Mouse (Mus musculus) heart, adult 11 months (tissue): Measurements from ENCODE around the gene Bcl2a1c.
A peak's percentile ranks its signal among the peaks of the same experiment; 100 is the strongest.
"Not testable (repeated sequence)": the region's sequence is repeated elsewhere in the genome, so short reads cannot be mapped to it uniquely, and the experiment has no call there.

Experiments used
- DNase-seq: peaks from one replicate; pipeline ENCODE4 v3.0.0; 2022

Bcl2a1c gene

DNA sequence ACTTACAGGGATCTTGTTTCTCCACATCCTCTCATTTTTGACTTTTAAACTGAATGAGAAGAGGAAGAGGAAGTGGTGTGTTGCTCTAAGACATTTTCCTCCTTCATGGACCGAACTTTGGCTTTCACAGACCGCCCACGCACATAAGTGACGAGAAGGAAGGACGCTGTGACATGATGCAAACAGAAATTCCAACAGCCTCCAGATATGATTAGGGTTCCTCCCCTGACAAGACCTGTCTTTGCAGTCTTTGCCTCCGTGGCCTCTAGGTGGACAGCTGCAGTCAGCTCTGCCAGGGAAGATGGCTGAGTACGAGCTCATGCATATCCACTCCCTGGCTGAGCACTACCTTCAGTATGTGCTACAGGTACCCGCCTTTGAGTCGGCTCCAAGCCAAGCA lies at the start of gene Bcl2a1c:
Bcl2a1c (plus strand) TSS at position 281 of the 400 bp plus-strand sequence.
- DNase-seq, result not testable (repeated sequence)

DNA sequence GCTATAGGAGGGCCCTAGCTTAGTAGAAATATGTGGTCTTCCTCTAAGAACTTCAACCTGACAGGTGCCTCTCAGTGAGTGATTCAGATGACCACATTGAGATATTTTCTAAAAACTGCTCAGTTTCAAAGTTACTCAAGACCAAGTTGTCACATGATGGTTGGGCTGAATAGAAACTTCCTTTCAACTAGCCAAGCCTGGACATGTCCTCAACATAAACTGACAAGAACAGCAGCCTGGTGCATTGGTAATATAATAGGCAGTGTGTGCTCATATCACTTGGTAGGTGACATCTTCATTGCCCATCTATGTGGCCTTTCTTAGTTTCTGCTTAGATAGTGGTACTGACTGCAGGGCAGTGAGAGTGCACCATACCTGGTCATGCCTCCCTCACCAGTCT lies 24.0 kb upstream of the Bcl2a1c start:
- not testable (repeated sequence) for DNase-seq

- DNase-seq, result not testable (repeated sequence)
These were observed 18.2 kb upstream of the Bcl2a1c start for GRCm38 (mm10) chr9:114311752-114312151.

GRCm38 (mm10) chr9:114318021-114318420 lies 11.9 kb upstream of the Bcl2a1c start:
- DNase-seq, result no peak

- no peak for DNase-seq
These were observed 3.8 kb upstream of the Bcl2a1c start for GRCm38 (mm10) chr9:114326011-114326748.

DNA sequence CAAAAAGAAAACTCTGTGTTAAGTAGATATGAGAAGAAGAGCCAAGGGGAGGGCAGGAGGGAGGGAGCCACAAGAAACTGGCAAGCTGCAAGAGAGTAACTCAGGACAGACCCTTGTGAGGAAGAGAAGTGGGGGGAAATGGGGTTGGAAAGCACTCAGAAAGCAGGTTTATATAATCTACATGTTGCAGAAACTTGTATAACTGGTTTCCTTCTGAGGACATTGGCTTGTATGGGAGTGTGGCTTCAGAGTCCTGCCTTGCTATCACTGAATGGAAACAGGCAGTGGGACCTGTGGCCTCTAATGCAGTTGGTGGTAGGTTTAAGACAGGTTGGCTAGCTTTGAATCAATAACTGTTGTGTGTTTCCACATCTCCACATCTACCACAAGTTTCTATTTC lies 1.6 kb upstream of the Bcl2a1c start:
- DNase-seq, result not testable (repeated sequence)

GRCm38 (mm10) chr9:114367783-114368470 lies 38.0 kb downstream of the Bcl2a1c start:
- DNase-seq, result peak; percentile 98

DNA sequence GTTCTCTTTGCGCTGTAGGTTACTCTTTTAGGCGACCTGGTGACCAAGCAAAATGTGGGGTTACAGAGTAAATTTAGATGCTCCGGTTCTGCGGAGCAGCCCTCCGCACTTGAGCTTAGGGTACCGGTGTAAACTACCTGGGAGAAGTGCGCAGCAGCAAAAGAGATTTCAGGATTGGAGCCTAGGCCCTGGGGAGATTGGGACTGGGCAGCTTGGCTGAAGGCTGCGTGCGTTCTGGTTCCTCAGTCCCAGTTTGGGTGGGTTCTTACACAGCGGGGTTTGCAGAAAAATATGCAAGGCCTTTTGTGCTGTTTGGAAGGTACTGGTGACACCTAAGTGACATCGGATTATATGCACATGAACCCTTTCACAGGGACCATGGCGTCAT lies 38.5 kb downstream of the Bcl2a1c start:
- peak; percentile 78 for DNase-seq

- DNase-seq, result peak; percentile 72
These were observed 39.5 kb downstream of the Bcl2a1c start for GRCm38 (mm10) chr9:114369389-114369788.

GRCm38 (mm10) chr9:114371717-114372116 lies 41.8 kb downstream of the Bcl2a1c start:
- DNase-seq, result peak; percentile 62

DNA sequence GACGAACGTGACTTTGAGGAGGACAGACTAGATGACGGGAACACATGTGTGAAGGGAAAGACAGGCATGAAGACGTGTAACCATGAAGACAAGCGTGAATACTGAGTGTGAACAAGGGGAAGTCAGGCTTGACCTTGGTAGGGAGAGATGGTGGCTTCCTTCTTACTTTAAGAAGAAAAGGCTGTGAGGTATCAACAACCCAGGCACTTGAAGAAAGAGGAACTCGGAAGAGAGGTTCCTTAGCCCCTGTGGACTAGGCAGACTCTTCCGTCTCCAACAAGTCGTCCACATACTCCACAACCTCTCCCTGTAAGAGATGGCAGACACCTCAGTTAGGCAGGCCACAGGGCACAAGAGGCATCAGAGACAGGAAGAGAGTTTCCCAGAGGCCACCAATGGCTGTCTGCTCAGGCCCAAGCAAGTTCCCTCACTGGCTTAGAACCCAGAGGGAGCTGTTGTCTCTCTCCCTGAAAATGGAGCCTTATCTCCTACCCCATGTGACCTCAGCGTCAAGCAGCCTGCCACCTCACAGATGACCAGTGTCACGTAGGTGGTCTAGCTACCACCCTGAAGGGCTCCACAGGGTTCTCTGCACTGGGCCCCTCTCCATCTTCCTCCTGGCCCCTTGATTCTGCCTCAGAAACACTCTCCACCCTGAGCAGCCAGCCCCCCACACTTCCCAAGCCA lies 45.5 kb downstream of the Bcl2a1c start:
- peak; percentile 70 for DNase-seq

DNA sequence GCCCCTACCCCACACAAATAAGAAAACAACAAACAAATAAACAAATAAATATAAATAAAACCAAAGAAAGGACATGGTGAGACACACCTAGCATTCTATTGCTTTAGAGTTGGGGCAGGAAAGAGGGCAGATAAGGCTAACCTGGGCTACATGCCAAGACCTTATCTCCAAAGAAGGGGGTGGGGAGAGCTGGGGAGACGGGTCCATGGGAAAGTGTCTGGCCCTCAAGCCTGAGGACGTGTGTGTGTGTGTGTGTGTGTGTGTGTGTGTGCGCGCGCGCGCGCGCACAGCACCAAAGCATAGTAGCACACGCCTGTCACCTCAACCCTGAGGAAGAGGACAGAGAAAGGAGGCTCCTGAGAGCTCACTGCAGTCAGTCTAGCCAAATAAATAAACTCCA lies 47.2 kb downstream of the Bcl2a1c start:
- peak; percentile 82 for DNase-seq

- DNase-seq, result peak; percentile 88
These were observed 49.9 kb downstream of the Bcl2a1c start for GRCm38 (mm10) chr9:114379871-114380270.
